Mouse (Mus musculus): ENCODE measurements at regions not wholly inside any gene's neighbourhood (a gene's known extent, or its start where the extent isn't known, plus 50 kb on each side); places are given as distances from the start of the nearest gene placed in this dataset.

DNA sequence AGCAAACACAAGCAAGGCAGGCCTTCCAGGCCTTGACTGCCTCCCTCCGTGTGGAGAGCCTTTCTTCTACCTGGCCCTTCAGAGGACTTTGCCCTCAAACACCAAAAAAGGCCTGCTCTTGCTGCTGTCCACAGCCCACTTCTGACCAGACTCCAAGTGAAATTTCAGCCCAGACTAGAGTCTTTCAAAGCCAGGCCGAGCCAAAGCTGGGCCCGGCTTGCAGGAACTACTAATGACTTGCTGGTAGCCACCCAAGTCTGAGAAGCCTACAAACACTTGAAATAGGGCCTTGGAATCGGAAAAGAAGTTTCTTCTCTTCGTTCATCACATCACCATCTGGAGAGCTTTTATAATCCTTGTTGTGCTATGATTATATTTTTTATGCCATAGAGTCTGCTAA lies 304.9 kb downstream of the Cog6 start:
- WGBS = 92% methylated on average over 5 of the region's 5 CpGs
- Histone ChIP-seq H3K36me3 (no peaks in the 10 kb centered on the region), H3K4me1 (0 out of 2 replicates have a peak, but pooled peaks cover 4% of the 10 kb centered on the region), H3K9ac (no peak overlapping the region), H3K27me3 (no peaks in the 10 kb centered on the region), H3K4me2 (no peak overlapping the region), H3K9me3 (replicated peaks) (no peaks in the 10 kb centered on the region), H3K4me3 (replicated peaks) (no peak overlapping the region), H3K27ac (no peak overlapping the region)
- no peak for ATAC-seq (replicated peaks; ENCODE audit: low FRiP score)

DNA sequence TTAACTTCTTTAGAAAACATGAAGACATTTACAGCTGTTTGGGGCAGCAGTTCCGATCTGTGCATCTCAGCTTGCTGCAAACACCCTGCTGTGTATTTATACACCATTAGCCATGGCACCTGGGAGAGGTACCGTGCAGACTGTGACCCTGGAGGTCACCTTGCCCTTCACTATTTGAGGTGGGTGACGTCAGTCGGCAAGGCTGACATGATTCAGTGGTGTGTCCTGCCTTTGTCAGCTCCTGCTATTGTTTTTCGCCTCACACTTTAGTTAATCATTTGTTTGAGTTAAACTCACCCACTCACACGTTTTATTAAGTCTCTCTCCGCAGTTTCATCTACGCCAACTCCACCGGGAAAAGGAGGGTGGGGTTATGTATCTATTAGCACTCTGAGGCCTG lies 305.9 kb downstream of the Cog6 start:
- Histone ChIP-seq H3K4me2 (no peak overlapping the region), H3K4me1 (0 out of 2 replicates have a peak, but pooled peaks cover 4% of the 10 kb centered on the region), H3K27me3 (no peaks in the 10 kb centered on the region), H3K9me3 (replicated peaks) (no peaks in the 10 kb centered on the region), H3K4me3 (replicated peaks) (no peak overlapping the region), H3K36me3 (no peaks in the 10 kb centered on the region), H3K27ac (no peak overlapping the region), H3K9ac (no peak overlapping the region)
- 49% methylated on average over 9 of the region's 9 CpGs for WGBS
- ATAC-seq (replicated peaks; ENCODE audit: low FRiP score) = peak; percentile 70; the same call in 1 of the 2 replicates

DNA sequence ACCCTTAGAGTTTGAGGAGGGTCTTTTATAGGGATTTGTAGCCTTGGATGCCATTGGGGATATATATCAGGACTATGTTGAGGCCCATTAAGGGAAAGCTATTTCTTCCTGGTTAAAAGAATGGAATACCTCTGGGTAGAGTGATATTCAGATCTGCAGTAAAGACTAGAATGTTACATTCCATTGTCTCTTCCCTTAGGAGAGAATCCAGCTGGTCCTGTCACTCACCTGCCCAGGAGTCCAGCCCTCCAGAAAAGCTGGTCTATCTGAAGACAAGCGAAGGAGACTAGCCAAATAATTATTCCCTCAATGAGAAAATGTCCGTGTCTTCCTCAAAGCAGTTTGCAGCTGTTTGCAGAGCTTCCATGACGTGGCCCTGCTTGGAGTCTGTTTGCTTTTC lies 308.3 kb downstream of the Cog6 start:
- no peak for ATAC-seq (replicated peaks; ENCODE audit: low FRiP score)
- 84% methylated on average over 3 of the region's 3 CpGs for WGBS

DNA sequence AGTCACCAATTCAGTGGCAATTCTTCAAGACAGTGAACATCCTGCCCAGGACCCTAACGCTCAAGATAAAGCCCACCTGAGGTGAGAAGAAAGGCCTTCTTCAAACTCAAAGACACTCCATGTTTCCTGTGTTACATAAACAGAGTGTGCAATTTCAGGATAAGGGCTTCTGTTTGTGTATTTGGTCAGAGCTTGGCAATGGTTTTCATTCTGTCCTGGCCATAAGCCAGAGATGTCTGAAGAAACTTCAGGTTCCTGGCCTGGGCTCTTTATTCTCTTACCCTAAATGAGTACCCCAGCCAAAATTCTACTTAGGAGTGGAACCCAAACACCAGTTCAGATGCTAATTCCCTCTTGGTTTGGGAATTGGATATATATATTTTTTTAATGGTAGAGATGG lies 308.7 kb downstream of the Cog6 start:
- Histone ChIP-seq H3K9me3 (replicated peaks) (no peaks in the 10 kb centered on the region), H3K36me3 (no peaks in the 10 kb centered on the region), H3K4me2 (no peak overlapping the region), H3K27ac (no peak overlapping the region), H3K4me1 (0 out of 2 replicates have a peak, but pooled peaks cover 4% of the 10 kb centered on the region), H3K27me3 (no peaks in the 10 kb centered on the region), H3K4me3 (replicated peaks) (no peak overlapping the region), H3K9ac (no peak overlapping the region)
- WGBS = 68% methylated on average over 1 of the region's 1 CpGs
- no peak for ATAC-seq (replicated peaks; ENCODE audit: low FRiP score)

More for the DNA sequence above, 308.3 kb downstream of the Cog6 start:
- H3K36me3 ChIP-seq = no peaks in the 10 kb centered on the region
- H3K4me3 ChIP-seq (replicated peaks) = no peak overlapping the region
- H3K27me3 ChIP-seq = no peaks in the 10 kb centered on the region
- H3K27ac ChIP-seq = no peak overlapping the region
- H3K4me1 ChIP-seq = 0 out of 2 replicates have a peak, but pooled peaks cover 4% of the 10 kb centered on the region
- no peak overlapping the region for H3K9ac ChIP-seq
- no peaks in the 10 kb centered on the region for H3K9me3 ChIP-seq (replicated peaks)
- no peak overlapping the region for H3K4me2 ChIP-seq

DNA sequence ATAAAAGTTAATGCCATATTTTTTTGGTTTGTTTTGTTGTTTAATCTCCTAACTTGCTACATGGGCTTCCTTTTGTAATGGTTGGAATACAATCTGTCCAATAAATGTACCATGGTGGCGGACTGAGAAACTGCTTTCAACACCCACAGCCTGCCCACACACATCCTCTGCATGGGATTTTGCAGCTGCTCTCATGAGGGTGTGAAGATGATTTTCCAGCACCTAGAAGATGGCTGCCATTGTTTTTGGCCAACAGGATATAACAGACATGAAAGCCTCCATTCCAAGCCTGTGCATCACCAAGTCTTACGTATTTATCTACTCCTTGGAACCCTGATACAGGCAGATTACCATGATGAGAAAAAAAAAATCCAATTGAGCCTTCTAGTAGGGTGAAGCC lies 310.4 kb downstream of the Cog6 start:
- Histone ChIP-seq H3K27me3 (no peaks in the 10 kb centered on the region), H3K4me1 (0 out of 2 replicates have a peak, but pooled peaks cover 4% of the 10 kb centered on the region), H3K9me3 (replicated peaks) (no peaks in the 10 kb centered on the region), H3K27ac (no peak overlapping the region), H3K36me3 (no peaks in the 10 kb centered on the region), H3K4me3 (replicated peaks) (no peak overlapping the region), H3K9ac (no peak overlapping the region), H3K4me2 (no peak overlapping the region)
- no peak for ATAC-seq (replicated peaks; ENCODE audit: low FRiP score)
- WGBS = 95% methylated on average over 2 of the region's 2 CpGs

DNA sequence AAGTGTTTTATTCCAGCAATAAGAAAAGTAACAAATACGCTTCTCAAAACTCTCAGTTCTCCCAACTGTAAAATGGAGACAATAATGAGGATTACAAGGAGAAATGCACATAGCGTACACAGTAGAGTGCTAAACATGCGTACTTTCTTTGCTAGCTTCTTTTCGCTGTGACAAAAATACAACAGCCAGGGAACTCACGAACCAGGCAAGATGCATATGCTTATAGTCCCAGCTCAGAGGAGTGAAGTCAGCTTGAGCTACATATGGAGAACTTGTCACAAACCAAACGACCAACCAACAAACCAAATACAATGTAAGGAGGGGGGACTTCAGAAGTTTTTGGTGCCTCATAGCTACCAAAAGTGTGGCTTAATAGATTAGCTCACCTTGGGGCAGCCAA lies 313.3 kb downstream of the Cog6 start:
- H3K27me3 ChIP-seq = no peaks in the 10 kb centered on the region

DNA sequence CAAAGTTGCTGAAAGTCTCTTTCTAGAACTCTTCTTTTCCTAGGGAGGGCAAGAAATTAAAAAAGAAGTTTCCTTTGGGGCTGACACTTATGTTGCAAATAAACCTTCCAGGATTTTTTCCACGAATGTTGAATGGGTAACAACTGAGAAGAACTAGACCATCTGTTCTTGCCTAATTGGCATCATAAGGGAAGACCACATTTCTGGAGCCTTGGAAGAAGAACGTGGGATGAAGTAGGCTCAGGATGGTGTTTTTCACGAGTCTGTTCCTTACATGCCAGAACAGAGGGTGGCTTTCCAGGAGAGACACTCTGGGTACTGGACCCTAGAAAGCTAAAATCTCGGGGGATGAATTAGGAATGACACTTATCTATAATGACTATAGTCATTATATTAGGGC lies 314.1 kb downstream of the Cog6 start:
- no peaks in the 10 kb centered on the region for H3K4me1 ChIP-seq
- ATAC-seq (replicated peaks; ENCODE audit: low FRiP score) = no peak
- 0 out of 2 replicates have a peak, but pooled peaks cover 3% of the 10 kb centered on the region for H3K9me3 ChIP-seq (replicated peaks)
- no peaks in the 10 kb centered on the region for H3K36me3 ChIP-seq
- no peak overlapping the region for H3K9ac ChIP-seq
- no peak overlapping the region for H3K27ac ChIP-seq
- H3K4me2 ChIP-seq = no peak overlapping the region
- H3K4me3 ChIP-seq (replicated peaks) = no peak overlapping the region
- no peaks in the 10 kb centered on the region for H3K27me3 ChIP-seq
- WGBS = 84% methylated on average over 4 of the region's 4 CpGs

More for the DNA sequence above, 313.3 kb downstream of the Cog6 start:
- no peaks in the 10 kb centered on the region for H3K36me3 ChIP-seq
- no peak overlapping the region for H3K9ac ChIP-seq
- 91% methylated on average over 6 of the region's 6 CpGs for WGBS
- no peak overlapping the region for H3K4me3 ChIP-seq (replicated peaks)
- no peaks in the 10 kb centered on the region for H3K9me3 ChIP-seq (replicated peaks)
- ATAC-seq (replicated peaks; ENCODE audit: low FRiP score) = no peak
- no peaks in the 10 kb centered on the region for H3K4me1 ChIP-seq
- H3K27ac ChIP-seq = no peak overlapping the region
- no peak overlapping the region for H3K4me2 ChIP-seq

DNA sequence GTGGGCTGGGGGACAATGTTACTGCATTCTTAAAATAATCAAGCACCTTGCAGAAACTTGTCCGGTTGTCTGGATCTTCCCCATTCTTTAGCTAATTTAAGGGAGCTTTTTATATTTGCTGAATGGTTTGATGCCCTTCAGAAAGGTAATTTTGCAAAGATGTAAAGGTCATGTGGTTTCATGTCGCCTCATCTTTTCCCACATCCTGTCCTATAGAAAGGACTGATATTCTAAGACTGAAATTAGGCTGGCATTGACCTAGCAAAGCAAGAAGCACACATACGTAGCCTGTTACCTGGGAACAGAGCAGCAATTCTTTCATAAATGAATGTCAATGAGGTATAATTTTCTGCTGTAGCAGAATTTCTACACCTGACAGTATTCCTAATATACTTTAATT lies 315.4 kb downstream of the Cog6 start:
- no peak overlapping the region for H3K27ac ChIP-seq
- no peak overlapping the region for H3K4me2 ChIP-seq
- ATAC-seq (replicated peaks; ENCODE audit: low FRiP score) = no peak
- no peaks in the 10 kb centered on the region for H3K36me3 ChIP-seq
- no peaks in the 10 kb centered on the region for H3K27me3 ChIP-seq
- no peak overlapping the region for H3K4me3 ChIP-seq (replicated peaks)
- 86% methylated on average over 3 of the region's 3 CpGs for WGBS
- 0 out of 2 replicates have a peak, but pooled peaks cover 3% of the 10 kb centered on the region for H3K9me3 ChIP-seq (replicated peaks)
- no peaks in the 10 kb centered on the region for H3K4me1 ChIP-seq
- no peak overlapping the region for H3K9ac ChIP-seq

DNA sequence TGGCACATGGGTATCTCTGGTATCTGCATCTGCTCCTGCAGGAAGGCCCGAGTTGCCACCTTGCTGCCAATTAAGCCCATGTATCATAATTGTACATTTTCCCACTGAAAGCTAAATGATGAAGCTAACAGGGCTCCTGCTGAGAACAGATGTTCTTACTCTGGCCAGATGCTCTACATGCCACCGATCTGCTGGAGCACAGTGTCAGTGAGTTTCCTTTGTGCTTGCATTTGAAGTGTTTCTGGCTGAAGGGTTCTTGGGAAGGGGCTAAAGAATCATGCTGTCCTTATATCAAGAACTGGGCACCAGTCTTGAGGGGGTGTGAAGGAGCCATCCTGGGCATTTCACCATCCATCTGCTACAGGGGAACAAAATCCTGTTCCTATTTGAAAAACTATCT lies 323.2 kb downstream of the Cog6 start:
- Histone ChIP-seq H3K9ac (no peak overlapping the region), H3K27me3 (no peaks in the 10 kb centered on the region), H3K4me2 (no peak overlapping the region), H3K4me1 (no peaks in the 10 kb centered on the region), H3K27ac (no peak overlapping the region), H3K36me3 (no peaks in the 10 kb centered on the region), H3K4me3 (replicated peaks) (no peak overlapping the region), H3K9me3 (replicated peaks) (0 out of 2 replicates have a peak, but pooled peaks cover 3% of the 10 kb centered on the region)
- ATAC-seq (replicated peaks; ENCODE audit: low FRiP score) = no peak
- WGBS = 64% methylated on average over 2 of the region's 2 CpGs

DNA sequence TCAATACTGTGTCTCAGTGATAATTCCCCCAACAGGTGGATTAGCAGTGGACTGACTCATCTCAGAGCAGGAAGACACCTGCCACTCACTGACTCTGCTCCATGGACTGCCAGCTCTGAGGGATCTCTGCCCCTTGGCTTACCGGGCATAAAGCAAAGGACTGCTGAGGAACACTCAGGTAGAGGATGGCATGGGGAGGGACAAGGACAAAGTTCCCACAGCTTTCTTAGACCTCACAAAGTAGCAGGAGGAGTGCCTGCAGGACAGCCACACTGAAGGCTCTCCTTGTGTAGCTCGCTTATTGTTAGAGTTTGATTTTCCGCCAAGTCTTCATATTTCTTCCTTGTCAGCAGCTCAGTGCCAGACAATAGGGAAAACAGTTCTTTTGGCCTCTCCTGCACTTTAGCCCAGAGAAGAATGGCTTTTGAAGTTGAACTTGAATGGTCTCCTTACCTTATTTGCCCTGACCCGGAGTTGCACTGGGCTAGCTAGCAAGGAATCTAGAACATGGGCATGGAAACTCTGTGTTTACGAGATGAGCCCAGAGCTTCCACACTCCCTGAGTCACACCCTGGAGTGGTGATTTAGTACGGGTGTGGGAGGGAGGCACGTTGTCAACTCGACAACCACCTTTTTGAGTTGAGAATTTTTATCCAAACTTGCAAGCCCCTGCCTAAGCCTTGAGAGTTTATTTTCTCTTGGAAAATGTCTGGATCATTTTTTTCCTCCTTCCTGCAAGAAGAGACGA lies 331.4 kb downstream of the Cog6 start:
- ATAC-seq (replicated peaks; ENCODE audit: low FRiP score) = no peak
- Histone ChIP-seq H3K27me3 (no peaks in the 10 kb centered on the region), H3K9me3 (replicated peaks) (no peaks in the 10 kb centered on the region), H3K36me3 (no peaks in the 10 kb centered on the region), H3K4me1 (peaks cover 13% of the 10 kb centered on the region), H3K9ac (no peak overlapping the region), H3K4me3 (replicated peaks) (no peak overlapping the region), H3K4me2 (no peak overlapping the region), H3K27ac (no peak overlapping the region)
- WGBS = 44% methylated on average over 9 of the region's 9 CpGs

DNA sequence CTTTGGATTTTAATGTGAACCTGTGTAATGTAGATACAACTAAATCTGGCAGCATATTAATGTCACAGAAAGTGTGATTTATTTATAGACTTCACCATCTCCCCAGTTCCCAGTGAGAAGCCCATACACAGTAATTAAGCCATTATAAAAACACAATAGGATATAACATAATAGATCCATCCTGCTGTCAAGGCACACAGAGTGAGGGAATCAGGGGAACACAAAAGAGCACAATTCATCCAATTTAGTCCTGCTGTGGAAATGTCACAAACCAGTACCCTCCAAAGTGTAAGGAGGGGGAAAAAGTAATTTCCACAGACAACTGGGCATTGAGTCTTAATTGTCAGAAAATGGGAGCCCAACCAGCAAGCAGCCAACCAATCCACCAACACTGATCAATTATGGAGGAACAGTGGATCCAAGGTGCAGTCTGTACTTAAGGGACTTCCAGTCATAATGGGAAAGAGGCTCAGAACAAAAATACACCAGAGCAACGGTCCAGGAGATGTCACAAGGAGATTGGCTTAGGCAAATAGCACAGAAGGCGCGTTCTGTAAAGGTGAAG lies 336.1 kb downstream of the Cog6 start:
- H3K9me3 ChIP-seq (replicated peaks) = no peaks in the 10 kb centered on the region
- H3K27ac ChIP-seq = no peak overlapping the region
- no peak overlapping the region for H3K9ac ChIP-seq
- ATAC-seq (replicated peaks; ENCODE audit: low FRiP score) = no peak
- no peaks in the 10 kb centered on the region for H3K27me3 ChIP-seq
- H3K36me3 ChIP-seq = no peaks in the 10 kb centered on the region
- peaks cover 6% of the 10 kb centered on the region for H3K4me1 ChIP-seq
- H3K4me3 ChIP-seq (replicated peaks) = no peak overlapping the region
- 86% methylated on average over 3 of the region's 3 CpGs for WGBS
- H3K4me2 ChIP-seq = no peak overlapping the region

DNA sequence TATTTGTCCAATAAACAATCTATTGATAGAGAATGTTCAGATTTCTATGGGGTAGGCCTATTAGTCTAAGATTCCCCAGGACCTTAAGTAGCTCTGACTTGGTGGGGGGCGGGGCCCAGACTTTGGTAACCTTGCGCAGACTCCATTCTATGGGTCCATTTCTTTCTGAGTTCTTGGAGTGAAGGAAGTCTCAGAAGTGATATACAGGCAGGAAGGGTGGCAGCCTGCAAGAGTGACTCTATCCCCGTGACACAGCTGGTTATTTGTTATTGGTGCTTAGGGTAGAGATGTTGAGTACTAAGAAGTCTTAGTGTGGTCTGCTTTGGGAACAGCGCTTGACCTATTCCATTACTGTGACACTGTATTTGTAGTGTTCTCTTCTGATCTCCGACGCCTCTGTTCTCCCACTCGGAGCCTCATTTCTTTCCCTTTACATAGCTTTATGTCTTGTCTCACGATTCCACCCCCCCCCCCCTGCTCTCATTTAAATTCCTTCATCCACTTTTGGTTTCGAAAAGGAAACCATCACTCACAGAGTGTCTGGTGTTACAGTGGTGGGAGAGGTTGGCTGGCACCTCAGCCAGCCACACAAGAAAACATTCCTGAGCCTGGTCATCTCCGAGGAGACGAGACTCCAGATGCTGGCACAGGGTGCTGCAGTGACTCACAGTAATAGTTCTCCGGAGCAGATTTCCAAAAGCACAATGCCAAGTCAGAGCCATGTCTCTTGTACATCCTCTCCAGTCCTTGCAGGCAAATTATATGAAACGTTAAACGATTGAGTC lies 340.0 kb downstream of the Cog6 start:
- Histone ChIP-seq H3K36me3 (no peaks in the 10 kb centered on the region), H3K27ac (no peak overlapping the region), H3K9ac (no peak overlapping the region), H3K4me2 (no peak overlapping the region), H3K9me3 (replicated peaks) (no peaks in the 10 kb centered on the region), H3K4me3 (replicated peaks) (no peak overlapping the region), H3K4me1 (no peaks in the 10 kb centered on the region), H3K27me3 (no peaks in the 10 kb centered on the region)
- no peak for ATAC-seq (replicated peaks; ENCODE audit: low FRiP score)
- WGBS = 82% methylated on average over 14 of the region's 14 CpGs
